Mouse (Mus musculus): ENCODE measurements around the gene Ak7. TPM values are rescaled to one million over a fixed set of nuclear protein-coding genes. Genes with fewer than 3 reads are reported as not detected.

Ak7 gene
- total and polyA plus RNA-seq, 2 experiments from 2014 or later = 1.4 to 2.2 TPM

DNA sequence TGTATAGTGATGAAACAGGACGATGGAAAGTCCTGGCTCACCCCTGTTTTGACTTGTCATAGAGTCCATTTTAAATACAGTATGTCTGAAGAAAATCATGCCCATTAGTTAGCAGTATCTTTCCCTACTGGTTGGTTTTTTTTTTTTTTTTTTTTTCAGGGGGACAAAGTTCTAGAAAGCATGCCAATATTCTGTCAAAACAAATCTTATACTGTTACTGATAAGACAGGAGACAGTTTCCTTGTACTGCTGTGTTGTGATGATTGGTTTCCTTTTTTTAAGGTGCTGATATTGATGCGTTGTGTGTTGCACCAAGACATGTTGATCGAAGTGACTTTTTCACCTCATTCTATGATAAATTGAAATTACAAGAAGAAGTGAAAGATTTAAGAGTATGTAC, 100.4 kb downstream of the Ak7 start:
- Histone ChIP-seq H3K4me3 (ENCODE audit: low read depth, low read length) (no peak overlapping the region), H3K27me3 (ENCODE audit: insufficient read depth, low read length) (no peaks in the 10 kb centered on the region), H3K4me1 (ENCODE audit: insufficient read depth, low read length) (no peaks in the 10 kb centered on the region), H3K36me3 (ENCODE audit: insufficient read depth, low read length) (peaks cover 20% of the 10 kb centered on the region; the same call in 1 of the 2 replicates), H3K4me2 (ENCODE audit: low read depth, low read length, poor library complexity, severe bottlenecking) (no peak overlapping the region), H3K9me3 (ENCODE audit: low read length) (no peaks in the 10 kb centered on the region), H3K9ac (replicated peaks; ENCODE audit: low read length, poor library complexity, severe bottlenecking) (no peak overlapping the region), H3K27ac (ENCODE audit: low read depth, low read length) (no peak overlapping the region)
- over 99% methylated on average over 3 of the region's 3 CpGs for WGBS
- ATAC-seq (ENCODE audit: low FRiP score) (no peak), DNase-seq (ENCODE audit: low spot score) (no peak)
- no peak for TF ChIP-seq CTCF (IDR thresholded peaks at IDR 0.05)

GRCm38 (mm10) chr12:105807416-105807815, 101.6 kb downstream of the Ak7 start:
- DNase-seq (ENCODE audit: low spot score) = no peak
- peaks cover 23% of the 10 kb centered on the region; the same call in 1 of the 2 replicates for H3K36me3 ChIP-seq (ENCODE audit: insufficient read depth, low read length)
- no peak for TF ChIP-seq CTCF (IDR thresholded peaks at IDR 0.05)
- no peaks in the 10 kb centered on the region for H3K4me1 ChIP-seq (ENCODE audit: insufficient read depth, low read length)
- 93% methylated on average over 7 of the region's 7 CpGs for WGBS
- no peak overlapping the region for H3K9ac ChIP-seq (replicated peaks; ENCODE audit: low read length, poor library complexity, severe bottlenecking)
- ATAC-seq (ENCODE audit: low FRiP score) = no peak
- no peak overlapping the region for H3K27ac ChIP-seq (ENCODE audit: low read depth, low read length)
- H3K4me2 ChIP-seq (ENCODE audit: low read depth, low read length, poor library complexity, severe bottlenecking) = no peak overlapping the region
- no peak overlapping the region for H3K4me3 ChIP-seq (ENCODE audit: low read depth, low read length)
- H3K27me3 ChIP-seq (ENCODE audit: insufficient read depth, low read length) = no peaks in the 10 kb centered on the region
- H3K9me3 ChIP-seq (ENCODE audit: low read length) = no peaks in the 10 kb centered on the region

DNA sequence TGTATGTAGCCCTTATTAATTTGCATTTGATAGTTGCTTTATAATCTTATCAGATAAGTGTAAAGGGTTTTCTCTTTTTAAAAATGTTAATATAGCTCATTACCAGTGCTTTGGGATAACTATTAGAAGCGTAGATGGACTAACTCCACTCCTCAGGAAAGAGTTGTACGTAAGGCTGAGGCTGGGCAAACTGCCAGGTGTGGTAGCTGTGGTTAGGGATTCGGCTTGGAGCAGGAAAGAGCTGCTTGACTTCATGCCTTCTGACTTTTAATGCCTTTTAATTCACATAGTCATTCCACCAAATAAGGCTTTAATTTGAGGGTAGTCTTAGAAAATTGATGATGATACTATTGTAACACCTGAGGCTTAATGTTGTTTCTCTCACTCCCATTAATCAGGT, 103.2 kb downstream of the Ak7 start:
- H3K9me3 ChIP-seq (ENCODE audit: low read length) = no peaks in the 10 kb centered on the region
- no peak overlapping the region for H3K4me3 ChIP-seq (ENCODE audit: low read depth, low read length)
- ATAC-seq (ENCODE audit: low FRiP score) (no peak), DNase-seq (ENCODE audit: low spot score) (peak; percentile 7)
- WGBS = 61% methylated on average over 3 of the region's 3 CpGs
- H3K27me3 ChIP-seq (ENCODE audit: insufficient read depth, low read length) = no peaks in the 10 kb centered on the region
- H3K36me3 ChIP-seq (ENCODE audit: insufficient read depth, low read length) = peaks cover 30% of the 10 kb centered on the region; the same call in 1 of the 2 replicates
- no peaks in the 10 kb centered on the region for H3K4me1 ChIP-seq (ENCODE audit: insufficient read depth, low read length)
- TF ChIP-seq CTCF (IDR thresholded peaks at IDR 0.05) = no peak
- no peak overlapping the region for H3K4me2 ChIP-seq (ENCODE audit: low read depth, low read length, poor library complexity, severe bottlenecking)
- H3K27ac ChIP-seq (ENCODE audit: low read depth, low read length) = no peak overlapping the region
- no peak overlapping the region for H3K9ac ChIP-seq (replicated peaks; ENCODE audit: low read length, poor library complexity, severe bottlenecking)

DNA sequence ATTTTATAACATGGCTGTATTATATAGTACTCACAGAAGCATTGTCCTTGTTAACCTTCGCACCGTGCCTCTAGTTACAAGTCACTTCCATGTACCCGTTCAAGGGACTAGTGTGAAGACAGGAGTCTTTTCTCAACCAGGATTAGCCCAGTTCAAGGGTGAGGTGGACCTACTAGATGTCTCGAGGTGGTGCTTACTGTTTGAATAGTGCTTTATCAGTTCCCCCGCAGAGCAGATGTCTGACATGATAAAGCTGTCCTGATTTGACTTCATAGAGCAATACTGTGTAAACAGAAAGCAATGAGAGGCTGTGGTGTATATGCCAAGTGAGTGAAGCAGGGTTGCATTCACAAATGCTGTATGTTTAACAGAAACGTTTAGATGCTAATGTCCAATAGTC, 104.8 kb downstream of the Ak7 start:
- WGBS = 88% methylated on average over 6 of the region's 6 CpGs
- no peaks in the 10 kb centered on the region for H3K9me3 ChIP-seq (ENCODE audit: low read length)
- H3K36me3 ChIP-seq (ENCODE audit: insufficient read depth, low read length) = peaks cover 39% of the 10 kb centered on the region; the same call in 1 of the 2 replicates
- H3K4me1 ChIP-seq (ENCODE audit: insufficient read depth, low read length) = no peaks in the 10 kb centered on the region
- no peak for DNase-seq (ENCODE audit: low spot score)
- no peak for TF ChIP-seq CTCF (IDR thresholded peaks at IDR 0.05)
- no peak overlapping the region for H3K4me2 ChIP-seq (ENCODE audit: low read depth, low read length, poor library complexity, severe bottlenecking)
- H3K4me3 ChIP-seq (ENCODE audit: low read depth, low read length) = no peak overlapping the region
- H3K27ac ChIP-seq (ENCODE audit: low read depth, low read length) = no peak overlapping the region
- no peaks in the 10 kb centered on the region for H3K27me3 ChIP-seq (ENCODE audit: insufficient read depth, low read length)
- ATAC-seq (ENCODE audit: low FRiP score) = no peak
- H3K9ac ChIP-seq (replicated peaks; ENCODE audit: low read length, poor library complexity, severe bottlenecking) = no peak overlapping the region

DNA sequence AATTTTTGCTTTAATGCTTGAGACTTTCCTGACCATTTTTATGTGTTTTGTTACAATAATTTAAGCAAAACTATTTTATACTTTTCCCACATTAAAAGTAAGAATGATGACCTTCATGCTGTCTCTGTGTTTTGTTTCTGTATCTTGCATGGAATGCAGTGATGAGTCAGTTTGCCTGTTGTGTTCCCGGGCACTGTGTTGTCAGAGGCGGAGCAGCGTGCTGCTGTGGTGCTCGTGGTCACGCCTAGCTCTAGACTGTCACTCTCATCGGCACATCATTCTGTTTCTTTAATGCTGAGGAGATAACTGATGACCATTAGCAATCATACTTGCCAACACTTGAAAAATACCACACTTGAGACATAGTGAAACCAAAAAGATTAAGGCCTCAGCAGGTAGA, 108.2 kb downstream of the Ak7 start:
- H3K4me3 ChIP-seq (ENCODE audit: low read depth, low read length) = no peak overlapping the region
- no peak for TF ChIP-seq CTCF (IDR thresholded peaks at IDR 0.05)
- ATAC-seq (ENCODE audit: low FRiP score) = no peak
- H3K4me1 ChIP-seq (ENCODE audit: insufficient read depth, low read length) = no peaks in the 10 kb centered on the region
- no peak for DNase-seq (ENCODE audit: low spot score)
- H3K36me3 ChIP-seq (ENCODE audit: insufficient read depth, low read length) = peaks cover 29% of the 10 kb centered on the region
- no peak overlapping the region for H3K4me2 ChIP-seq (ENCODE audit: low read depth, low read length, poor library complexity, severe bottlenecking)
- H3K27me3 ChIP-seq (ENCODE audit: insufficient read depth, low read length) = no peaks in the 10 kb centered on the region
- WGBS = 92% methylated on average over 6 of the region's 6 CpGs
- no peaks in the 10 kb centered on the region for H3K9me3 ChIP-seq (ENCODE audit: low read length)
- H3K9ac ChIP-seq (replicated peaks; ENCODE audit: low read length, poor library complexity, severe bottlenecking) = no peak overlapping the region
- no peak overlapping the region for H3K27ac ChIP-seq (ENCODE audit: low read depth, low read length)

- H3K4me3 ChIP-seq (ENCODE audit: low read depth, low read length) = no peak overlapping the region
- no peaks in the 10 kb centered on the region for H3K27me3 ChIP-seq (ENCODE audit: insufficient read depth, low read length)
- H3K4me2 ChIP-seq (ENCODE audit: low read depth, low read length, poor library complexity, severe bottlenecking) = no peak overlapping the region
- H3K4me1 ChIP-seq (ENCODE audit: insufficient read depth, low read length) = no peaks in the 10 kb centered on the region
- DNase-seq (ENCODE audit: low spot score) (no peak), ATAC-seq (ENCODE audit: low FRiP score) (no peak)
- no peak for TF ChIP-seq CTCF (IDR thresholded peaks at IDR 0.05)
- H3K27ac ChIP-seq (ENCODE audit: low read depth, low read length) = no peak overlapping the region
- H3K9me3 ChIP-seq (ENCODE audit: low read length) = no peaks in the 10 kb centered on the region
- no peak overlapping the region for H3K9ac ChIP-seq (replicated peaks; ENCODE audit: low read length, poor library complexity, severe bottlenecking)
- 81% methylated on average over 4 of the region's 4 CpGs for WGBS
- peaks cover 51% of the 10 kb centered on the region for H3K36me3 ChIP-seq (ENCODE audit: insufficient read depth, low read length)
Measured at GRCm38 (mm10) chr12:105823472-105823871, 117.7 kb downstream of the Ak7 start.

Measured in midbrain, postnatal 0 days (tissue).